Mouse (Mus musculus): ENCODE data around the gene Ifnb1. TPM values are rescaled to one million over a fixed set of nuclear protein-coding genes. Genes with fewer than 3 reads are reported as not detected.

Ifnb1 gene
- total and polyA plus RNA-seq, 2 experiments from 2014 or later = not detected

DNA sequence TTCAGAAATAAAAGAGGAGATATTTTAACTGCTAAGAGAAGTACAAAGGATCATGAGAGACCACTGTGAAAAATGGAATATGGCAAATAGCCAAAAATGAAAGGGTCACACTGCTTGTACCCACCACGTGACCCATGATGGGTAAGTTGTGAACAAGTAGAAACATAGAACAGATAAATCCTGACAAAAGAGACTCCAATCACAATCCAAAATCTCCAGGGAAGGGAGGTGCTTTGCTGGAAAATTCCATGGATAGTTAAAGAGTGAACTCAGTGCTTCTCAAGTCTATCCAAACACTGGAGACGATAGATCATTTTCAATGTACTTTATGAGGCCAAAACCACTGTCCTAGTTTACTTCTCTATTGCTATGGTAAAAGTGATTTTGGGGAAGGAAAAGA, 8.3 kb upstream of the Ifnb1 start:
- H3K9me3 ChIP-seq (ENCODE audit: low read length) = no peaks in the 10 kb centered on the region
- no peaks in the 10 kb centered on the region for H3K4me1 ChIP-seq (ENCODE audit: insufficient read depth, low read length)
- WGBS = 93% methylated on average over 2 of the region's 2 CpGs
- H3K4me2 ChIP-seq (ENCODE audit: low read depth, low read length, poor library complexity, severe bottlenecking) = no peak overlapping the region
- TF ChIP-seq CTCF (IDR thresholded peaks at IDR 0.05) = no peak
- no peak overlapping the region for H3K27ac ChIP-seq (ENCODE audit: low read depth, low read length)
- ATAC-seq (ENCODE audit: low FRiP score) (no peak), DNase-seq (ENCODE audit: low spot score) (no peak)
- no peaks in the 10 kb centered on the region for H3K36me3 ChIP-seq (ENCODE audit: insufficient read depth, low read length)
- H3K4me3 ChIP-seq (ENCODE audit: low read depth, low read length) = no peak overlapping the region
- H3K9ac ChIP-seq (replicated peaks; ENCODE audit: low read length, poor library complexity, severe bottlenecking) = no peak overlapping the region
- H3K27me3 ChIP-seq (ENCODE audit: insufficient read depth, low read length) = no peaks in the 10 kb centered on the region

- no peak for TF ChIP-seq CTCF (IDR thresholded peaks at IDR 0.05)
- WGBS = 70% methylated on average over 4 of the region's 4 CpGs
- Histone ChIP-seq H3K27ac (ENCODE audit: low read depth, low read length) (no peak overlapping the region), H3K4me2 (ENCODE audit: low read depth, low read length, poor library complexity, severe bottlenecking) (no peak overlapping the region), H3K4me3 (ENCODE audit: low read depth, low read length) (no peak overlapping the region), H3K27me3 (ENCODE audit: insufficient read depth, low read length) (no peaks in the 10 kb centered on the region), H3K4me1 (ENCODE audit: insufficient read depth, low read length) (no peaks in the 10 kb centered on the region), H3K36me3 (ENCODE audit: insufficient read depth, low read length) (no peaks in the 10 kb centered on the region), H3K9ac (replicated peaks; ENCODE audit: low read length, poor library complexity, severe bottlenecking) (no peak overlapping the region), H3K9me3 (ENCODE audit: low read length) (no peaks in the 10 kb centered on the region)
- no peak for ATAC-seq (ENCODE audit: low FRiP score)
- no peak for DNase-seq (ENCODE audit: low spot score)
These were observed 7.7 kb upstream of the Ifnb1 start for GRCm38 (mm10) chr4:88530271-88530670.

- H3K27me3 ChIP-seq (ENCODE audit: insufficient read depth, low read length) = no peaks in the 10 kb centered on the region
- no peak for DNase-seq (ENCODE audit: low spot score)
- no peak overlapping the region for H3K27ac ChIP-seq (ENCODE audit: low read depth, low read length)
- H3K4me2 ChIP-seq (ENCODE audit: low read depth, low read length, poor library complexity, severe bottlenecking) = no peak overlapping the region
- H3K4me3 ChIP-seq (ENCODE audit: low read depth, low read length) = no peak overlapping the region
- ATAC-seq (ENCODE audit: low FRiP score) = no peak
- no peak for TF ChIP-seq CTCF (IDR thresholded peaks at IDR 0.05)
- WGBS = 84% methylated on average over 5 of the region's 5 CpGs
- no peaks in the 10 kb centered on the region for H3K9me3 ChIP-seq (ENCODE audit: low read length)
- no peaks in the 10 kb centered on the region for H3K36me3 ChIP-seq (ENCODE audit: insufficient read depth, low read length)
- H3K4me1 ChIP-seq (ENCODE audit: insufficient read depth, low read length) = no peaks in the 10 kb centered on the region
- H3K9ac ChIP-seq (replicated peaks; ENCODE audit: low read length, poor library complexity, severe bottlenecking) = no peak overlapping the region
These were observed 3.9 kb upstream of the Ifnb1 start for GRCm38 (mm10) chr4:88526379-88527049.

- H3K27me3 ChIP-seq (ENCODE audit: insufficient read depth, low read length) = no peaks in the 10 kb centered on the region
- no peak overlapping the region for H3K9ac ChIP-seq (replicated peaks; ENCODE audit: low read length, poor library complexity, severe bottlenecking)
- H3K27ac ChIP-seq (ENCODE audit: low read depth, low read length) = no peak overlapping the region
- no peaks in the 10 kb centered on the region for H3K9me3 ChIP-seq (ENCODE audit: low read length)
- no peak overlapping the region for H3K4me2 ChIP-seq (ENCODE audit: low read depth, low read length, poor library complexity, severe bottlenecking)
- 86% methylated on average over 3 of the region's 3 CpGs for WGBS
- no peak for TF ChIP-seq CTCF (IDR thresholded peaks at IDR 0.05)
- DNase-seq (ENCODE audit: low spot score) = no peak
- no peak for ATAC-seq (ENCODE audit: low FRiP score)
- no peak overlapping the region for H3K4me3 ChIP-seq (ENCODE audit: low read depth, low read length)
- no peaks in the 10 kb centered on the region for H3K36me3 ChIP-seq (ENCODE audit: insufficient read depth, low read length)
- H3K4me1 ChIP-seq (ENCODE audit: insufficient read depth, low read length) = no peaks in the 10 kb centered on the region
These were observed 2.8 kb upstream of the Ifnb1 start for GRCm38 (mm10) chr4:88525393-88525792.

GRCm38 (mm10) chr4:88523241-88523640, 667 bp upstream of the Ifnb1 start:
- H3K27me3 ChIP-seq (ENCODE audit: insufficient read depth, low read length) = no peaks in the 10 kb centered on the region
- DNase-seq (ENCODE audit: low spot score) = no peak
- H3K36me3 ChIP-seq (ENCODE audit: insufficient read depth, low read length) = no peaks in the 10 kb centered on the region
- H3K4me2 ChIP-seq (ENCODE audit: low read depth, low read length, poor library complexity, severe bottlenecking) = no peak overlapping the region
- H3K27ac ChIP-seq (ENCODE audit: low read depth, low read length) = no peak overlapping the region
- H3K4me1 ChIP-seq (ENCODE audit: insufficient read depth, low read length) = no peaks in the 10 kb centered on the region
- TF ChIP-seq CTCF (IDR thresholded peaks at IDR 0.05) = peak; percentile 56
- H3K9me3 ChIP-seq (ENCODE audit: low read length) = no peaks in the 10 kb centered on the region
- H3K4me3 ChIP-seq (ENCODE audit: low read depth, low read length) = no peak overlapping the region
- H3K9ac ChIP-seq (replicated peaks; ENCODE audit: low read length, poor library complexity, severe bottlenecking) = no peak overlapping the region
- no peak for ATAC-seq (ENCODE audit: low FRiP score)

- Histone ChIP-seq H3K36me3 (ENCODE audit: insufficient read depth, low read length) (no peaks in the 10 kb centered on the region), H3K27me3 (ENCODE audit: insufficient read depth, low read length) (no peaks in the 10 kb centered on the region), H3K4me1 (ENCODE audit: insufficient read depth, low read length) (no peaks in the 10 kb centered on the region), H3K27ac (ENCODE audit: low read depth, low read length) (no peak overlapping the region), H3K4me3 (ENCODE audit: low read depth, low read length) (no peak overlapping the region), H3K9me3 (ENCODE audit: low read length) (no peaks in the 10 kb centered on the region), H3K4me2 (ENCODE audit: low read depth, low read length, poor library complexity, severe bottlenecking) (no peak overlapping the region), H3K9ac (replicated peaks; ENCODE audit: low read length, poor library complexity, severe bottlenecking) (no peak overlapping the region)
- ATAC-seq (ENCODE audit: low FRiP score) = no peak
- no peak for DNase-seq (ENCODE audit: low spot score)
- TF ChIP-seq CTCF (IDR thresholded peaks at IDR 0.05) = no peak
- 88% methylated on average over 2 of the region's 2 CpGs for WGBS
These were observed 4.6 kb downstream of the Ifnb1 start for GRCm38 (mm10) chr4:88517957-88518356.

All from midbrain, postnatal 0 days (tissue).